Mouse (Mus musculus): Measurements from ENCODE around the gene Zfp184.
A peak's percentile ranks its signal among the peaks of the same experiment; 100 is the strongest.

The Zfp184 gene

GRCm38 (mm10) chr13:21993957-21994738, 49.3 kb downstream of the Zfp184 start:
- peak in 1 of 2 experiments; percentile 32 for DNase-seq

GRCm38 (mm10) chr13:21994896-21995295, 50.0 kb downstream of the Zfp184 start:
- no peak for DNase-seq

- peak in 1 of 2 experiments; percentile 43 for DNase-seq
Observed at GRCm38 (mm10) chr13:21995331-21995914, 50.5 kb downstream of the Zfp184 start.

- no peak for DNase-seq
Observed at GRCm38 (mm10) chr13:21996101-21996839, 51.4 kb downstream of the Zfp184 start.

- DNase-seq = no peak
Observed at GRCm38 (mm10) chr13:21996840-21997185, 51.9 kb downstream of the Zfp184 start.

GRCm38 (mm10) chr13:21997201-21997820, 52.4 kb downstream of the Zfp184 start:
- no peak for DNase-seq

GRCm38 (mm10) chr13:21997821-21998220, 52.9 kb downstream of the Zfp184 start:
- no peak for DNase-seq

GRCm38 (mm10) chr13:21998412-21998811, 53.5 kb downstream of the Zfp184 start:
- no peak for DNase-seq

GRCm38 (mm10) chr13:21999147-21999546, 54.3 kb downstream of the Zfp184 start:
- no peak for DNase-seq

- DNase-seq = no peak
Observed at GRCm38 (mm10) chr13:22001346-22001745, 56.5 kb downstream of the Zfp184 start.

- DNase-seq = no peak
Observed at GRCm38 (mm10) chr13:22001823-22002222, 56.9 kb downstream of the Zfp184 start.

- peak; percentile 46 to 61 for DNase-seq
Observed at GRCm38 (mm10) chr13:22005605-22006333, 60.9 kb downstream of the Zfp184 start.

GRCm38 (mm10) chr13:22006334-22007120, 61.6 kb downstream of the Zfp184 start:
- DNase-seq = peak; percentile 60 to 76

GRCm38 (mm10) chr13:22007121-22007510, 62.2 kb downstream of the Zfp184 start:
- no peak for DNase-seq

- DNase-seq = no peak
Observed at GRCm38 (mm10) chr13:22007872-22008271, 63.0 kb downstream of the Zfp184 start.

GRCm38 (mm10) chr13:22008707-22009106, 63.8 kb downstream of the Zfp184 start:
- DNase-seq = no peak

GRCm38 (mm10) chr13:22009642-22010041, 64.7 kb downstream of the Zfp184 start, which contains the start of gene Prss16:
Gene Prss16, minus strand, starts transcription at chr13:22009742.
- DNase-seq = no peak
